Mouse (Mus musculus) heart, adult 9 months (tissue): ENCODE measurements around the gene Zfp160.
"Not testable (repeated sequence)": the region's sequence is repeated elsewhere in the genome, so short reads cannot be mapped to it uniquely, and the experiment has no call there.

Experiments used
- DNase-seq, 2 experiments: peaks; one replicate each; pipeline ENCODE4 v3.0.0; 2022; ENCODE audit warnings: low spot score in 2 of 2

The Zfp160 gene

GRCm38 (mm10) chr17:21008382-21009331, at the start of gene Zfp160:
Gene Zfp160 (plus strand): TSS chr17:21008903.
- DNase-seq = peak; percentile 87 to 91

GRCm38 (mm10) chr17:20960386-20960785, 48.3 kb upstream of the Zfp160 start:
- DNase-seq = no peak

GRCm38 (mm10) chr17:20965421-20965820, 43.3 kb upstream of the Zfp160 start:
- peak; percentile 30 to 44 for DNase-seq

- no peak for DNase-seq
Observed at GRCm38 (mm10) chr17:20966681-20967080, 42.0 kb upstream of the Zfp160 start.

GRCm38 (mm10) chr17:20993716-20994115, 15.0 kb upstream of the Zfp160 start:
- DNase-seq = no peak

GRCm38 (mm10) chr17:20996364-20996763, 12.3 kb upstream of the Zfp160 start, which contains the start of gene Vmn1r233:
Gene Vmn1r233 (minus strand): TSS chr17:20996464.
- no peak for DNase-seq

GRCm38 (mm10) chr17:21009726-21010125, 1.0 kb downstream of the Zfp160 start:
- no peak for DNase-seq

GRCm38 (mm10) chr17:21018410-21019080, 9.8 kb downstream of the Zfp160 start:
- DNase-seq = no peak

GRCm38 (mm10) chr17:21048020-21048419, 39.3 kb downstream of the Zfp160 start:
- not testable (repeated sequence) for DNase-seq

GRCm38 (mm10) chr17:21050901-21051300, 42.2 kb downstream of the Zfp160 start:
- no peak for DNase-seq

- DNase-seq = not testable (repeated sequence)
Observed at GRCm38 (mm10) chr17:21051341-21051740, 42.6 kb downstream of the Zfp160 start.

GRCm38 (mm10) chr17:21051919-21052318, 43.2 kb downstream of the Zfp160 start:
- DNase-seq = peak; percentile 40 to 46

- DNase-seq = no peak
Observed at GRCm38 (mm10) chr17:21053267-21053666, 44.6 kb downstream of the Zfp160 start.

GRCm38 (mm10) chr17:21055111-21055510, 46.4 kb downstream of the Zfp160 start:
- not testable (repeated sequence) for DNase-seq

- DNase-seq = no peak
Observed at GRCm38 (mm10) chr17:21065501-21065900, 56.8 kb downstream of the Zfp160 start.

- DNase-seq = no peak
Observed at GRCm38 (mm10) chr17:21067036-21067435, 58.3 kb downstream of the Zfp160 start.

- not testable (repeated sequence) for DNase-seq
Observed at GRCm38 (mm10) chr17:21069443-21069842, 60.7 kb downstream of the Zfp160 start.

- not testable (repeated sequence) for DNase-seq
Observed at GRCm38 (mm10) chr17:21070971-21071370, 62.3 kb downstream of the Zfp160 start.
